Mouse (Mus musculus): ENCODE results near the gene Raf1. TPM values are rescaled to one million over a fixed set of nuclear protein-coding genes. Genes with fewer than 3 reads are reported as not detected.

Gene Raf1
- total RNA-seq, 2 experiments from 2014 or later = 65.5 to 120 TPM

DNA sequence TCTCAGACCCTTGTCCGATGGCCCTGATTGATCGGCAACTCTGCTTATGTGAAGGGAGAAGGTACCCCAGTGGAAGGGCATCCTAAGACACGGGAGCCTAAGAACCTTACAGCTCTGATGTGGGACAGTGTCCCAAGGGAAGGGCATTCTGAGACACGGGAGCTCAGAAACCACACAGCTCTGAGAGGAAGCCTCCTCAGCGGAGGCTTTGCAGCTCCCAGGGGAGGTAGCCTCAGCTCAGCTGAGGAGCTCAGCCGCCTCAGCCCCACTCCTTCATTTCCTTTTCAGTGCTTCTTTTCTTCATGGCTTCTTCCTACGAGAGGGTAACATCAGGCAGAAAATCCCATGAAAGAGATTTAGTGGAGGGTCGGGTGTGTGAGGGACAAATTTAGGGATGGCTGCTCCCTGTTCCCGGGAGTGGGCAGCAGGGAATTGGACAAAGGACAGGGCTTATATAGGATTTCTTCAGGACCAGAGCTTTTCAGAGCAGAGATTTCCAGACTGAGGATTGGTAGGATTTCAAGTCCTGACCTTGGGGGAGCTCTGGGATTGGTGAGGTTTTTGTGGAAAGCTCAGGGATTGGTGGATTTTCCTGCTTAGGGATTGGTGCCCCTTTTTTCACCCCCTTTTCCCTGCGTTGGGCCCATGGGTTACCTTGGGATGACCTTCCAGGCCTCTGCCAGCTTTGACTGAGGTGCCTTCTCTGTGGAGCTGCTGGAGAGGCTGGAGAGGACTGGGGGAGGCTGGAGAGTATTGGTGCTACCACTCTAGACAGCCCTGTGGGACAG, 93.9 kb downstream of the Raf1 start:
- ATAC-seq (replicated peaks; ENCODE audit: poor library complexity, severe bottlenecking) = no peak

DNA sequence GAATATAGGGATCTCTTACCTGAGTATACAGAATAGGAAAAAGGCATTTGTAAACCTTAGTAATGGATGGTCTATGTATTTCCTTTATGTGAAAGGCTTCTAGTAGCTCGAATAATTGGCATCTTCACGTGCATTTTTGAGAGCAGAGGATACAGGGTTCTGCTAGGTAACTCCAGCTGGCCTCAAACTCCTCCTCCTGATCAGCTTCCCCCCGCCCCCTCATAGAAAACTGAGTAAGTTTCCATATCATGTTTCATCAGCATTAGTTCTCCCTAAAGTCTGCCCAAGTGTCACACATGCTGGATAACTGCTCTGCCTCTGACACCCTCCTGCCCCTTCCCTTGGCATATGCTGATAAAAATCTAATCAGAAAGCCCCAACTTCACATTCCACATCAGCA, 95.6 kb downstream of the Raf1 start:
- no peak for ATAC-seq (replicated peaks; ENCODE audit: poor library complexity, severe bottlenecking)

DNA sequence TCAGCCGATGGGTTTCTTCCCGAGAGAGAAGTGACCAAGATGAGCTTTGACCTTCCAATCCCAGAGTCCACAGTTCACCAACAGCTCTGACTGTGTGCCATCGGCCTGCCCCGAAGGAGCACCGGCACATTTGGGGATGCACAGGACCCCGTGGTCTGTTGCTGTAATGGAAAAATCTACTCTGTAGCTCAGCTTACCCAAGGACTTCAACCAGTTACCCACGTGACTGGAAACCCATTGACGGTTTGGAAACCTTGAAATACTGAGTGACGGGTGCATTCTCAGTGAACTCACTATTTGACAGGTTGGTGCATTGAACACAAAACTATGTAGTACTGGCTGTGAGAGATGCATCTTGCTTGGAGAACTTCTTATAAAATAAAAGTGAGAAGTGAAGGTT, 98.5 kb downstream of the Raf1 start:
- ATAC-seq (replicated peaks; ENCODE audit: poor library complexity, severe bottlenecking) = no peak

DNA sequence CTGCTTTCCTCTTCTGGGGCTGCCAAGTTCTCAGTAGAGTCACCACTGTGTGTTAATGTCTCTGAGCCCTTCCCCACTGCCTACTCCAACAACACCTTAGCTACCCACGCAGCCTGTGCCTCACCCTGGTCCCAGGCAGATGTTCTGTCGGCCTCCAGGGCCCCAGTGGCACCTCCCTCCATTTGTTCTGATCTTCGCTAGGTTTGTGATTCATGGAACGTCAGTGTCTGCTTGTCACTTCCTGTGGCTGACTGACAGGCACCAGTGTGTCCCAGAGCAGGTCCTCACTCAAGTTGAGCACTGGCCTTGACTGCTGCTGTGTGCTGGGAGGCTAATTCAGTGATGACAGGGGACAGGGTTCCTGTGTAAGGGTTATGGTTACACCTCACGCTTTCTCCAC, 99.0 kb downstream of the Raf1 start:
- no peak for ATAC-seq (replicated peaks; ENCODE audit: poor library complexity, severe bottlenecking)

DNA sequence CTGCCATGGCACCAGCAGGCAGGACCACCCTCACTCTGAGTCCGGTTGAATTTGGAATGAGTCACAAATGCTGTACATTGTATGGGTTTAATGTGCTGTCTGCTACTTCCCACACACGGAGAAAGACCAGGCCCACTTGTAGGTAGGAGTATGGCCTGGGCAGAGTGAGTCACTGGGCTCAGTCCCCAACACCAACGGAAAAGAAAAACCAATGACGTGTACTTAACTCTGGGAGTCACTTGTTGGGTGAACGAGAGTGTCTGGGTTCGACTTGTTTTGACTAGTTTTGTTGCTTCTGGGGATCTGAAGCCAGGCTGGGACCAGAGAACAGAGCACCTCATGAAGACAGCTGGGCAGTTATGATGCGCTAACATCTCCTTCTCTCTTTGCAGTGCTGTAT, 102.3 kb downstream of the Raf1 start:
- ATAC-seq (replicated peaks; ENCODE audit: poor library complexity, severe bottlenecking) = no peak

Other genes starting within 250 kb of the Raf1 start
- gene Tsen2, start 132.0 kb downstream of the Raf1 start, total RNA-seq (2014; fragmentation: Nextera tagmentation) = 9.4 and 16.0 TPM in 2 replicates
- 23.1 and 24.3 TPM in 2 replicates for gene Tsen2, start 132.0 kb downstream of the Raf1 start, total RNA-seq (2017)
- gene Mkrn2os, start 84.1 kb downstream of the Raf1 start, total RNA-seq (2014; fragmentation: Nextera tagmentation) = not detected in 2 replicates
- not detected in 2 replicates for gene Mkrn2os, start 84.1 kb downstream of the Raf1 start, total RNA-seq (2017)
- 17.5 and 20.1 TPM in 2 replicates for gene Mkrn2, start 74.7 kb downstream of the Raf1 start, total RNA-seq (2014; fragmentation: Nextera tagmentation)
- gene Mkrn2, start 74.7 kb downstream of the Raf1 start, total RNA-seq (2017) = 18.8 and 32.8 TPM in 2 replicates
- gene Tmem40, start 85.8 kb upstream of the Raf1 start, total RNA-seq (2014; fragmentation: Nextera tagmentation) = 11.4 and 12.3 TPM in 2 replicates
- gene Tmem40, start 85.8 kb upstream of the Raf1 start, total RNA-seq (2017) = 17.4 and 25.3 TPM in 2 replicates
- gene Cand2, start 97.9 kb upstream of the Raf1 start, total RNA-seq (2014; fragmentation: Nextera tagmentation) = 2.2 and 2.9 TPM in 2 replicates
- gene Cand2, start 97.9 kb upstream of the Raf1 start, total RNA-seq (2017) = 0.95 and 1.2 TPM in 2 replicates
- 4,964 and 5,314 TPM in 2 replicates for gene Rpl32, start 132.1 kb upstream of the Raf1 start, total RNA-seq (2014; fragmentation: Nextera tagmentation)
- 4,316 and 4,490 TPM in 2 replicates for gene Rpl32, start 132.1 kb upstream of the Raf1 start, total RNA-seq (2017)
- not detected in 2 replicates for gene Efcab12, start 161.8 kb upstream of the Raf1 start, total RNA-seq (2014; fragmentation: Nextera tagmentation)
- gene Efcab12, start 161.8 kb upstream of the Raf1 start, total RNA-seq (2017) = 0.21 and 0.26 TPM in 2 replicates
- gene Mbd4, start 176.7 kb upstream of the Raf1 start, total RNA-seq (2014; fragmentation: Nextera tagmentation) = 25.2 and 31.1 TPM in 2 replicates
- 16.5 and 22.9 TPM in 2 replicates for gene Mbd4, start 176.7 kb upstream of the Raf1 start, total RNA-seq (2017)
- gene Ift122, start 176.8 kb upstream of the Raf1 start, total RNA-seq (2014; fragmentation: Nextera tagmentation) = 4.0 and 7.1 TPM in 2 replicates
- gene Ift122, start 176.8 kb upstream of the Raf1 start, total RNA-seq (2017) = 4.6 and 5.7 TPM in 2 replicates

Data from granulocyte monocyte progenitor cell, adult 5-6 weeks (primary cell).